Mouse (Mus musculus): Measurements from ENCODE around the gene Tbc1d25. TPM values are rescaled to one million over a fixed set of nuclear protein-coding genes. Genes with fewer than 3 reads are reported as not detected.

Tbc1d25 gene
- polyA plus RNA-seq, 1 experiment from 2014 or later = 12.7 TPM

DNA sequence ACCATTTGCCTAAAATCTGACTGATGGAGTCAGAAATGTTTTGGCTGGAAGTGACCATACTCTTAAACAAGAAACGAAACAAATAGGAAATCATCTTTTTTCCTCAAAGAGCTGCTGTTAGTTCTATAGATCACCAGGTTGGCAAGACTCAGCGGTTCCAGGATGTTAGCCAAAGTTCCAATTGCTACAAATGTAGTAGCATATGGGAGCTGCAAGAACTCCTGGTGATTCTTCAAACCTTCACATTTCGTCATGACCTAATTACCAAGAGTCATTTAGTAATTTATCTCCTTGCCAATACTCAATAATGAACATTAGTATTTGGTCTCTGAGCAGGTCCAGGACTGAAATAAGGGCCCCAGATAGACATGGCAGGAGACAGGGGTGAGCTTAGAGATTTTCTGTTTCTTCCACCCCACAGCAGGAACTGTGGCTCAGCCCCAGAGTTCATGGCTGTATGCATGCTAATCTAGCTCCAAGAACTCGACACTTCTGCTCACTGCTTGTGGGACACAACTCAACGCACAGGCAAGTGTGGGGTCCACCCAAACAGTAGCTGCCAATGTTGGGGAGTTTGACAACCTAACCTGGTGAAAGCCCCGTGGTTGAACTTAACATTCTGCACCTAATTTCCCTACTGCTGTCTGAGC, 52.0 kb downstream of the Tbc1d25 start:
- Histone ChIP-seq H3K4me3 (no peak overlapping the region), H3K27me3 (ENCODE audit: low read depth, poor library complexity, severe bottlenecking) (no peaks in the 10 kb centered on the region), H3K36me3 (peaks cover 23% of the 10 kb centered on the region), H3K4me1 (no peaks in the 10 kb centered on the region), H3K9me3 (replicated peaks) (no peaks in the 10 kb centered on the region), H3K27ac (no peak overlapping the region)
- DNase-seq (ENCODE audit: low spot score) = no peak
- 87% methylated on average over 6 of the region's 6 CpGs for WGBS

DNA sequence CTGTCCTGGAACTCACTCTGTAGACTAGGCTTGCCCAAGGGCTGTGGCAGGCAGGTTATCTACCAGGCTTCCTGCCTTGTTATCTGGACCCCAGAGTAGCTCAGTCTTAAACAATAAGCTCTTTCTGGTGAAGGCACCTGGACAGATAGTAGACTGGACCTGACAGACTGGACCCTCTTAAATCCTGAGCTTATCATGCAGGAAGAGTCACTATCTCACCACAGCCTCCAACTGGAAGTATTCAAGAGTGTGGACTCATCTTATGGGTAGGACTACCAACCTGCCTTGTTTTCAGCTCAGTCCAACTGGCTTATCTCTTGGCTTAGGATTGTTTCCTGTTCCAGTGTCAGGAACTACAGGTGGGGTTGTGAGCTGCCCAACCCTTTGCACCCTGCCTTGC, 58.7 kb downstream of the Tbc1d25 start:
- H3K36me3 ChIP-seq = no peaks in the 10 kb centered on the region
- H3K4me3 ChIP-seq = no peak overlapping the region
- H3K27me3 ChIP-seq (ENCODE audit: low read depth, poor library complexity, severe bottlenecking) = no peaks in the 10 kb centered on the region
- no peaks in the 10 kb centered on the region for H3K9me3 ChIP-seq (replicated peaks)
- H3K4me1 ChIP-seq = no peaks in the 10 kb centered on the region
- H3K27ac ChIP-seq = no peak overlapping the region
- no peak for DNase-seq (ENCODE audit: low spot score)

DNA sequence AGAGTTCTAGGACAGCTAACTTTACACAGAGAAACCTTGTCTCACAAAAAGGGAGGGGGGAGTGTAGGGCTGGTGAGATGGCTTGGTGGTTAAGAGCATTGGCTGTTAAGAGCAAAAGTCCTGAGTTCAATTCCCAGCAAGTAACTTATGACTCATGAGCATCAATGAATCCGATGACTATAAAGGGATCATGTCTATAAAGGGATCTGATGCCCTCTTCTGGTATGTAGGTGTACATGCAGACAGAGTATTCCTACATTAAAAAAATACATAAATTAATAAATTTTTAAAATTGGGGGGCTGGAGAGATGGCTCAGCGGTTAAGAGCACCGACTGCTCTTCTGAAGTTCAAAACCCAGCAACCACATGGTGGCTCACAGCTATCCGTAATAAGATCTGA, 60.7 kb downstream of the Tbc1d25 start:
- Histone ChIP-seq H3K27me3 (ENCODE audit: low read depth, poor library complexity, severe bottlenecking) (no peaks in the 10 kb centered on the region), H3K9me3 (replicated peaks) (no peaks in the 10 kb centered on the region), H3K4me1 (no peaks in the 10 kb centered on the region), H3K4me3 (no peak overlapping the region), H3K36me3 (no peaks in the 10 kb centered on the region), H3K27ac (no peak overlapping the region)
- 82% methylated on average over 4 of the region's 4 CpGs for WGBS
- no peak for DNase-seq (ENCODE audit: low spot score)

DNA sequence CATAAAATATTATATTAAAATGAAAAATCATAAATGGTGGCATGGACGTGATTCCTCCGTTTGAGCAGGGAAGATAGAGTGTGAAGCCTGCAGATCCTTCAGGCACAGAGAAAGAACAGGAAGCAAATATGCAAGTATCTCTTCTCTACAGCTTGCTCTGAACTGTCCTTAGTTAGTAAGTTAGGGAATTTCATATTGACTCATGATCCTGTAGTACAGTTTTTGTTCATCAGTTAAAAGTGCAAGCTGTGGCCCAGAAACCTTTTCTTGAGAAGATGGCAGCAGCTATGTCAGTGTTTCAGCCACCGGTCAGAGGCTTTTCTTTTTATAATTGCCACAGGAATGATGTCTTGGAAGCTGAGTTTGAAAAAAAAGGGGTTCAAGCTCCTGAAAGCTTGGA, 71.0 kb downstream of the Tbc1d25 start:
- Histone ChIP-seq H3K36me3 (no peaks in the 10 kb centered on the region), H3K27me3 (ENCODE audit: low read depth, poor library complexity, severe bottlenecking) (no peaks in the 10 kb centered on the region), H3K9me3 (replicated peaks) (no peaks in the 10 kb centered on the region), H3K27ac (no peak overlapping the region), H3K4me3 (no peak overlapping the region), H3K4me1 (peaks cover 6% of the 10 kb centered on the region; the same call in 1 of the 2 replicates)
- WGBS = 99% methylated on average over 3 of the region's 3 CpGs
- DNase-seq (ENCODE audit: low spot score) = no peak

Other genes with a start within 250 kb of the Tbc1d25 start
- not detected in 2 replicates for gene Eras, start 247.6 kb downstream of the Tbc1d25 start, polyA plus RNA-seq (2016; fragmentation: Nextera tagmentation; extraction: Ambion mirVana)
- gene Hdac6, start 228.3 kb downstream of the Tbc1d25 start, polyA plus RNA-seq (2016; fragmentation: Nextera tagmentation; extraction: Ambion mirVana) = 39.6 and 52.8 TPM in 2 replicates
- gene Gata1, start 198.1 kb downstream of the Tbc1d25 start, polyA plus RNA-seq (2016; fragmentation: Nextera tagmentation; extraction: Ambion mirVana) = 4.1 and 6.3 TPM in 2 replicates
- not detected in 2 replicates for gene Glod5, start 157.7 kb downstream of the Tbc1d25 start, polyA plus RNA-seq (2016; fragmentation: Nextera tagmentation; extraction: Ambion mirVana)
- 106 and 111 TPM in 2 replicates for gene Suv39h1, start 101.4 kb downstream of the Tbc1d25 start, polyA plus RNA-seq (2016; fragmentation: Nextera tagmentation; extraction: Ambion mirVana)
- gene Was, start 85.7 kb downstream of the Tbc1d25 start, polyA plus RNA-seq (2016; fragmentation: Nextera tagmentation; extraction: Ambion mirVana) = 0.14 and 0.18 TPM in 2 replicates
- 13.9 and 18.7 TPM in 2 replicates for gene Wdr13, start 43.3 kb downstream of the Tbc1d25 start, polyA plus RNA-seq (2016; fragmentation: Nextera tagmentation; extraction: Ambion mirVana)
- 505 and 510 TPM in 2 replicates for gene Rbm3, start 30.3 kb downstream of the Tbc1d25 start, polyA plus RNA-seq (2016; fragmentation: Nextera tagmentation; extraction: Ambion mirVana)
- gene Ebp, start 17.3 kb upstream of the Tbc1d25 start, polyA plus RNA-seq (2016; fragmentation: Nextera tagmentation; extraction: Ambion mirVana) = 23.5 and 25.7 TPM in 2 replicates
- 8.9 and 12.5 TPM in 2 replicates for gene Porcn, start 30.3 kb upstream of the Tbc1d25 start, polyA plus RNA-seq (2016; fragmentation: Nextera tagmentation; extraction: Ambion mirVana)
- gene Ftsj1, start 76.2 kb upstream of the Tbc1d25 start, polyA plus RNA-seq (2016; fragmentation: Nextera tagmentation; extraction: Ambion mirVana) = 56.9 and 59.6 TPM in 2 replicates
- 3.5 and 4.3 TPM in 2 replicates for gene Slc38a5, start 95.0 kb upstream of the Tbc1d25 start, polyA plus RNA-seq (2016; fragmentation: Nextera tagmentation; extraction: Ambion mirVana)
- gene Ssxb10, start 151.2 kb upstream of the Tbc1d25 start, polyA plus RNA-seq (2016; fragmentation: Nextera tagmentation; extraction: Ambion mirVana) = not detected in 2 replicates
- not detected in 2 replicates for gene Ssxb9, start 190.8 kb upstream of the Tbc1d25 start, polyA plus RNA-seq (2016; fragmentation: Nextera tagmentation; extraction: Ambion mirVana)
- not detected in 2 replicates for gene Ssxb1, start 237.1 kb upstream of the Tbc1d25 start, polyA plus RNA-seq (2016; fragmentation: Nextera tagmentation; extraction: Ambion mirVana)